Mouse (Mus musculus): ENCODE measurements around the gene Zfp658. TPM values are rescaled to one million over a fixed set of nuclear protein-coding genes. Genes with fewer than 3 reads are reported as not detected.

Gene Zfp658
- 1 to 10 TPM; 3.8 to 4.7 TPM for total RNA-seq (2021)

GRCm38 (mm10) chr7:43562006-43562633 lies at the start of gene Zfp658:
Gene Zfp658 (plus strand): TSS chr7:43562256.
- intact Hi-C loops (cut with DNase I): loop anchor here (1.0 to 10.0 kb wide), 3 partner anchors 17 to 247 kb away; partner anchors contain the start of genes Zfp715 and Zfp719
- peak; percentile 85 to 93 for DNase-seq (ENCODE audit: low spot score in 2 of 2)

GRCm38 (mm10) chr7:43512519-43512918 lies 49.5 kb upstream of the Zfp658 start:
- no peak for DNase-seq (ENCODE audit: low spot score in 2 of 2)
- intact Hi-C loops (cut with DNase I): no loop called here

- intact Hi-C loops (cut with DNase I): no loop called here
- no peak for DNase-seq (ENCODE audit: low spot score in 2 of 2)
Measured at GRCm38 (mm10) chr7:43515076-43515475, 47.0 kb upstream of the Zfp658 start.

- intact Hi-C loops (cut with DNase I): no loop called here
- no peak for DNase-seq (ENCODE audit: low spot score in 2 of 2)
Measured at GRCm38 (mm10) chr7:43518341-43518740, 43.7 kb upstream of the Zfp658 start.

GRCm38 (mm10) chr7:43522776-43523175 lies 39.3 kb upstream of the Zfp658 start:
- intact Hi-C loops (cut with DNase I): no loop called here
- no peak for DNase-seq (ENCODE audit: low spot score in 2 of 2)

DNA sequence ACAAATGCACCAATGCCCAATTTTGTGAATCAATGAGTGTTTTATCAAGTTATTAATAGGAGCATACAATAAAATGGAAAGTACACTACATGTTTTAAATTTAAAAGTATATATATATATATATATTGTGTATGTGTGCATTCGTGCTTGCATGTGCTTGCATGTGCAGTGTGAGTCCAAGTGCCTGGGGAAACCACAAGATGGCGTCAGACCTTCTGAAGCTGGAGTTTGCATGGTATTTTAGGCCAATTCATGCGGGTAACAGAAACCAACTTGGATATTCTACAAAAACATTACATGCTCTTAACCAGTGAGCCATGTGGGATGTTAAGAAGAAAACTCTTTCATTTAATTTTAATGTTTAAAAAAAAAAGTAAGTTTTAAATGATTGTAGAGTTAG lies 36.7 kb upstream of the Zfp658 start:
- intact Hi-C loops (cut with DNase I): loop anchor here (5.0 kb wide), 1 partner anchor 367 kb away; no protein-coding TSS in a partner anchor
- no peak for DNase-seq (ENCODE audit: low spot score in 2 of 2)

- no peak for DNase-seq (ENCODE audit: low spot score in 2 of 2)
- intact Hi-C loops (cut with DNase I): no loop called here
Measured at GRCm38 (mm10) chr7:43530216-43530785, 31.8 kb upstream of the Zfp658 start.

- intact Hi-C loops (cut with DNase I): no loop called here
- DNase-seq (ENCODE audit: low spot score in 2 of 2): peak in 1 of 2 experiments; percentile 11
Measured at GRCm38 (mm10) chr7:43532936-43533505, 29.0 kb upstream of the Zfp658 start.

- no peak for DNase-seq (ENCODE audit: low spot score in 2 of 2)
- intact Hi-C loops (cut with DNase I): no loop called here
Measured at GRCm38 (mm10) chr7:43538524-43538923, 23.5 kb upstream of the Zfp658 start.

DNA sequence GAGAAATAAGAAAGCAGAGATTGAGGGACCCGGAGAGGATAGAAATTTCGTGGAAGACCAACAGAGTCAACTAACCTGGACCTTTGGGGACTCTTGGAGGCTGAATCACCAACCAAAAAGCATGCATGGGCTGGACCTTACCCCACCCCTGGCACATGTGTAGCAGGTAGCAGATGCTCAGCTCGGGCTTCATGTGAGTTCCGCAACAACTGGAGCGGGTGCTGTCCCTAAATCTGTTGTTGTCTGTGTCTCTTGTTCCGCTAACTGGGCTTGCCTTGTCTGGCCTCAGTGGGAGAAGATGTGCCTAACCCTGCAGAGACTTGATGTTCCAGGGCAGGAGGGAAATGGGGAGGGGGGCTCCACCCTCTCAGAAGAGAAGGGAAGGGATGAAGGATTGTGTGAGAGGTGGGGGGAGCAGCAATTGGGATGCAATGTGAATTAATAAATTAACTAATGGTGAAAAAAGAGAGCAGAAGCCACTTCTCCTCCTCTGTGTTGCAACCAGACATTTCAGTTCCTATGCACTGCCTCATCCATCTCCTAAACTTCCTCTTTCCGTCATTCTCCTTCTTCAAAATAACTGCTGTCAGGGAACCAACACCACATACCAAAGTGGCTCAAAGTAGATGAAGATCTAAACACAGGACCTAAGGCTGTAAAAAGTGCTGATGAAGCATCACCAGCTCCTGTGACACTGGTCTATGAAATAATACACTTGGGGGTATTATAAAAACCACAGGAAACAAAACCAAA lies 17.7 kb upstream of the Zfp658 start, which contains the start of gene Cd33:
Cd33 (minus strand) TSS at position 204 of the 753 bp plus-strand sequence.
- peak in 1 of 2 experiments; percentile 32 for DNase-seq (ENCODE audit: low spot score in 2 of 2)

DNA sequence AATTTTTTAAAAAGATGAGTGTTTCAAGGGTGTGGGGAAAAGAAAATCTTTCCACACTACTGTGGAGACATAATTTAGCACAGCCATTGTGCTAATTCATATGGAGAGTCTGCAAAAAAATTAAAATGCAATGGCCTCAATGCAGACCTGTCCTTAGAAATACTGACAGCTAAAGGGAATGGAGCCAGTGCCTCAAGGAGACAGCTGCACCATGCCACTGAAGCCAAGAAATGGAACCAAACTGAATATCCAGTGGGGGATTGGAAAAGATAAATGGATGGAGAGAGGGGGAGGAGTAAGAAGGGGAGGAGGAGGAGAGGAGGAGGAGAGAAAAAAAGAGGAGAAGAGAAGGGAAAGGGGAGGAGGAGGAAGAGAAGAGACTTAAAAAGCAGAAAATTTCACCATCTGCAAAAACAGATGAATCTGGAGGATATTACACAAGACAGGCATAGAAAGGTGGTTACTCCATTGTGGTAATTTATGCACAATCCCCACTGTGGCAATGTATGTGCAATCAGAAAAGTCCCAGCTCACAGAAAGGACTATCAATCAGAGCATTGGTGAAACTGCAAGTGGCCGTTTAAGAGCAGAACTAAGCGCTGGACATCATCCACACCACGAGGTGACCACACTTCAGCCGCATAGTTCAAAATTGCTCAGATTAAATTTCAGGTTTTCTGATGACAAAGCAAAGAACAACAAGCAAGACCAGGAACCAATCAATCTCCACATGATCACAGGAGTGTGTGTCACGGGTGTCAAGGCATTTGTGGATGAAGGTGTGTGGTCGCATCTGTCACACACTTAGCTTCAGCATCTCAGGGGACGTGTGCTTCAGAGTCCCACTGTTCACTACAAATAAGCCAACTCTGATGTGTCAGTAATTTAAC lies 16.2 kb upstream of the Zfp658 start:
- DNase-seq (ENCODE audit: low spot score in 2 of 2): no peak
- intact Hi-C loops (cut with DNase I): no loop called here

More for the DNA sequence above, 17.7 kb upstream of the Zfp658 start, which contains the start of gene Cd33:
- intact Hi-C loops (cut with DNase I): no loop called here

DNA sequence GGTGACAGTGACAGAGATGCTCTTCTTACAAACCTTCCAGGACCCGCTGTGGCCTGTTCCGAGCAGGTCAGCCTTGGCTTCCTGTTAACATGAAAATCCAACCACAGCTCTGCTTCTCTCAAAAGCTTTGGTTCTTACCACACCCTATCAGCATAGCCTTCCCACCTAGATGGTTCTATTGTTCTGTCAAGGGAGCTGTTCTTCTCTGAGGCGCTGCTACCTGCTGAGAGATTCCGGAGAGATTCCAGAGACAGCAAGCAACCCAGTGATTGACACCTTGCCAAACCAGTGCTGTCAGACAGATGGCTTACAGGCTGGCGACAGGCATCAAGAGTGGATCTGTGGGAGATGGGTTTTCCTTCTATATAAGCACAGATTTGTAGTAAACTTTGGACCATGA lies 14.4 kb upstream of the Zfp658 start:
- intact Hi-C loops (cut with DNase I): no loop called here
- DNase-seq (ENCODE audit: low spot score in 2 of 2): no peak

DNA sequence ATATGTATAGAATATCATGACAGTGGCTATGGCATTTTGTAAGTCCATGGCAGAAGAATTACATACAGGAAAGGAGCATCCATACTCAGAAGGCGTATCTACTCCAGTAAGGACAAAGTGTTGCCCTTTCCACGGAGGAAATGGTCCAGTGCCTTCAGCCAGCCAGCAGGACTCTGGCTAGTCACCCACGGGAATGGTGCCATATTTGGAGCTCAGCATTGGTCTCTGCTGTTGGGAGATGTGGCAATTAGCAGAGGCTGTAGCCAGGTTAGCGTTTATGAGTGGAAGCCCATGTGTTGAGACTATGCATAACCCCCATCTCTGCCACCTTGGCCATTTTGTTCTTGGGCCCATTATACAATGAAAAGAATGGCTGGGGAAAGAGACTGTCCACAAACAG lies 13.8 kb upstream of the Zfp658 start:
- intact Hi-C loops (cut with DNase I): no loop called here
- DNase-seq (ENCODE audit: low spot score in 2 of 2): no peak

DNA sequence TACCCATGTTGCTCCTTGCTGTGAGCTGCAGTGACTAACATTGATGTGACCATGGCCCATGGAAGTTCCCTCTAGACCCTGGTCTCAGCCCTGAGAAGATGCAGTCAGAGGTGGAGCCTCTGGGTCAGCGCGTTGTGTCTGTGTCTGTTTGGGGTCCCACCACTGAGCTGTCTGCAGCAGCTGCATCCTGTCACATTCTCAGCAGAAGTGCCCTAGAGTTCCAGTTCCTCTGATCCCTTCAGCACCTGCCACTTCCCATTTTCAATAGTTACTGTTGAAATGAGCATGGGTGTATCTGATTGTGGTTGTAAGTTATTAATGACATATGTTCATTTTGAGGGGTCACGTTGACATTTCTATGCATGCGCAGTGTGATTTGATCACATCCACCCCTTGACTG lies 8.9 kb upstream of the Zfp658 start:
- intact Hi-C loops (cut with DNase I): no loop called here
- peak in 1 of 2 experiments; percentile 50 for DNase-seq (ENCODE audit: low spot score in 2 of 2)

- DNase-seq (ENCODE audit: low spot score in 2 of 2): no peak
- intact Hi-C loops (cut with DNase I): no loop called here
Measured at GRCm38 (mm10) chr7:43554550-43554949, 7.5 kb upstream of the Zfp658 start.

GRCm38 (mm10) chr7:43555351-43555750 lies 6.7 kb upstream of the Zfp658 start:
- no peak for DNase-seq (ENCODE audit: low spot score in 2 of 2)
- intact Hi-C loops (cut with DNase I): no loop called here

DNA sequence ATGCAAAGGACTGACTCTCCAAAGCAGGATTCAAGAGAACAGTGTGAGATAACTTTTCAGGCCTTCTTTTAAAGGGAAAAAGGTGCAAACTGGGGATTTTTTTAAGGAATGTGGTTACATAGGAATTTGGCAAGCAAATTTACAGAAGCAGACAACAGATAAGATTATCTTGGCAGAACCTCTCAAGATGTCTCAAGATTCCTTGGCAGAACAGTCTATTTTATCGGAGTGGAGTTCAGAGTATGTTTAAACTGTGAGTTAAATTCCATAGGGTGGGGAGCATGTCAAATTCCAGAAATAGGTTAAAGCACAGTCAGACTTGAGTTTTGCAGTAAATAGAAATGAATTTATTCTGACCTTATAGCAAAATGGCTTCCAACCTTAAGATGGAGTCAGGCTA lies 5.2 kb upstream of the Zfp658 start:
- DNase-seq (ENCODE audit: low spot score in 2 of 2): peak in 1 of 2 experiments; percentile 45
- intact Hi-C loops (cut with DNase I): no loop called here

DNA sequence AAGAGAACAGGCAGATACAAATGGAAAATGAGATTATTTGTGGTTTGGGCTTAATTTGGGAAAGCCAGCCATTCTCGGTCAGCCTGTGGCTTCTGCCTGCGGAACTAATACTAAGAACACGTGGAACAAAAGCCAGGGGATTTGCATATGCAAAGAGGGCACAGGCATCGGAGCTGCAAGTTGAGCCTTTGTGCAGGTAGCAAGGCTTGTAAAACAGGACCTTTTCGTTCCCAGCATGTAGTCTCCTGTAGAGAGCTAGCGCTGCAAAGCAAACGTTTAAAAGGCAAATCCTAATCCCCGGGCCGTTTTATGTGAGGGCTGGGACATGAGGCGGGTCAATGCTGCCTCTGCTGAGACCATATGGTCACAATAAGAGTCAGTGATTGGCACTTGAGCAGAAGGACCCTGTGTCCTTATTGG lies 605 bp downstream of the Zfp658 start:
- peak in 1 of 2 experiments; percentile 26 for DNase-seq (ENCODE audit: low spot score in 2 of 2)
- intact Hi-C loops (cut with DNase I): loop anchor here (1.0 to 10.0 kb wide), 3 partner anchors 17 to 248 kb away; partner anchors contain the start of genes Zfp715 and Zfp719

DNA sequence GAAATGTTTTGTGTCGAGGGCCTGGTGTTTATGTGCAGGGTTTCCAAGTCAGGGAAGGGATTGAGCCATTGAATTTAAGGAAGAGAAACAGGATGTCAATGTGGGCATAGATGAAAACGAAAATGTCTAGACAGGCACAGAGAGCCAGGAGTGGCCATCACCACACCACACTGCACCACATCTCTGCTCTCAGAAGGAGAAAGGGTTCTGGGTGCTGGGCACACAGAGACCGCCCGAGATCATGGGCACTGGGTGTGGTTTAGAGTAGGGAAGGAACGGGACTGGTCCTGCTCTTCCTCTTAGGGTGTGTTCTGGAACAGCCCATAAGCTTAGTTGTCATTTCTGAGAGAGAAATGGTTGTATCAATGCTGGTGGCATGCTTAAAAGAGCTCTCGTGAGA lies 1.2 kb downstream of the Zfp658 start:
- no peak for DNase-seq (ENCODE audit: low spot score in 2 of 2)
- intact Hi-C loops (cut with DNase I): loop anchor here (5.0 to 10.0 kb wide), 2 partner anchors 96 to 248 kb away; partner anchors contain the start of gene Zfp715
